Mouse (Mus musculus) retina, postnatal 1 day (tissue): Measurements from ENCODE around the gene Atp11b.

Experiments used
- DNase-seq: peaks from one replicate; pipeline ENCODE4 v3.0.0-alpha.2; 2012

Gene Atp11b

DNA sequence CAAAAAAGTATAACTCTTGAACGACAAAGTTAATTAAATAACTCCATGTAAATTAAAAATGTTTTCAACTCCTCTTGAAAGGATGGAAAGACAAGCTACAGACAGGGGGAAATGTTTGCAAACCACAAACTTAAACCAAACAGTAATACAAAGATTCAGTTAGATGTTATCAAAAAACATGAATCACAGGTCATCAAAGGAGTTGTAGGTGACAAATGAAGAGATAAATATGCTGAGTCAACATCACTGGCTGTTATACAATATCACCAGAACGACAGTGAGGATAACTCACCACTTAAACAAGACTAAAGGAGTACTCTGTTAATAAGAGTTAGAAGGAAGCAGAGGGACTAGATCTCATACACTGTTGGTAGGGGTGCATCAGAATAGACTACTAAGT lies 48.1 kb downstream of the Atp11b start:
- no peak for DNase-seq

DNA sequence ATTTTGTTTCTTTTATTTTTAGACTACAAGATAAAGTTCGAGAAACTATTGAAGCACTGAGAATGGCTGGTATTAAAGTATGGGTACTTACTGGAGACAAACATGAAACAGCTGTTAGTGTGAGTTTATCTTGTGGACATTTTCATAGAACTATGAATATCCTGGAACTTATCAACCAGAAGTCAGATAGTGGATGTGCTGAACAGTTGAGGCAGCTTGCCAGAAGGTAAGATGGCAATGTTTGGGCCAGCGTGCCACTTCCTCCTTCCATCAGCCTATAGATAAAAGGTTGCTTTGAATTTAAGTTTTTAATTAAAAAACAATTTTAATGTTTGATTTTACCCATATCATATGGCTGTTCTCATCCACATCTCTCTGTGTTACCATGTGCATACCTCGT lies 66.0 kb downstream of the Atp11b start:
- no peak for DNase-seq

DNA sequence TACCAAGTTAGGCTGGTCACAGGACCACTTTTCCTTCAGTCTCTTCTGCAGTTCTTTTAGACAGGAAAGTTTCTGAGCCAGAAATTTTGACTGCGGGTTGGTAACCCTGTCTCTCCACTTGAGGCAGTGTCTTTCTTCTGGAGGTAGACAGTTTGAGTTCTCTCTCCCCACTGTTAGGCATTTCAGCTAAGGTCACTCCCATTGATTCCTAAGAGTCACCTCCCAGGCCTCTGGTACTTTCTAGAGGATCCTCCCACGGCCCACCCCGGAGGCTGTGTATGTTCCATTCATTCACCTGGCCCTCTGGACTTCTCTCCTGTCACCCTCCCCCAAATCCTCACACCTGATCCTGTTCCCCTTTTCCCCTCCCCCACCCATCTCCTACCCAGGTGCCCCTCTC lies 68.1 kb downstream of the Atp11b start:
- DNase-seq = no peak

DNA sequence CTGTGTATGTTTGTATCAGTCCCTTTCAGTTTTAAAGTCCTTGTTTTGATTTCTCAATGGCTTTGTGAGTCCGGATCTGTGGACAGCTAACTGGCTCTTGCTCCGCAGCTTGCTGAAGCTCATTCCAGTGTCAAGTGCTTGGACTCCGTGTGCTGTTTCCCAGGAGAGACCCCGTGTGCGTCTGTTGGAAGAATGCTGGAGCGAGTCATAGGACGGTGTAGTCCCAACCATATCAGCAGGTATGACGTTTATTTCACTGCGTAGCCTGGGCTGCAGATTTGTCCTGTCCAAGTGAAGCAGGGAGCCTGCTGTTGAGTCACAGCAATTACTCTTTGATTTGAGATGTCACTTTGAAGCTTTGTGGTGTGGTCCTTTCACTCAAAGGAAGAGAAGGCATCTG lies 95.4 kb downstream of the Atp11b start:
- DNase-seq = no peak

- DNase-seq = no peak
Observed at GRCm38 (mm10) chr3:35883267-35883666, 129.4 kb downstream of the Atp11b start.

DNA sequence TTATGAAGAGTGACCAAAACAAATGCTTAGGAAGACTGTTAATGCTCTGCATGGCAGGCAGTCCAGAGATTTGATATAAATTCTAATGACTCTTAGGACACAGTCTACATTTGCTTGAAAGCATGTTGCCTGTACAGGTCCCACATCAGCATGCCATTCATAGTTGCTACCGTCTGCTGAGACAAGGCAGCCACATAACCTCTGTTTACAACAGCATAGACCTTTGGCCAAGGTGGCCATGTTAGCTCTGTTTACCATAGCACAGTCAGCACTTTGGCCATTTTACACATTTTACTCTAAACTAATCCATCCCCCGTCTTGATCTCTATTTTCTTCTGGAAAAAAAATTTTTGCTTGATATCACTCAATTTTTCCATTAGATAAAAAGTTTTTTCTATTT lies 135.6 kb downstream of the Atp11b start:
- no peak for DNase-seq

- DNase-seq = no peak
Observed at GRCm38 (mm10) chr3:35891123-35891522, 137.2 kb downstream of the Atp11b start.

DNA sequence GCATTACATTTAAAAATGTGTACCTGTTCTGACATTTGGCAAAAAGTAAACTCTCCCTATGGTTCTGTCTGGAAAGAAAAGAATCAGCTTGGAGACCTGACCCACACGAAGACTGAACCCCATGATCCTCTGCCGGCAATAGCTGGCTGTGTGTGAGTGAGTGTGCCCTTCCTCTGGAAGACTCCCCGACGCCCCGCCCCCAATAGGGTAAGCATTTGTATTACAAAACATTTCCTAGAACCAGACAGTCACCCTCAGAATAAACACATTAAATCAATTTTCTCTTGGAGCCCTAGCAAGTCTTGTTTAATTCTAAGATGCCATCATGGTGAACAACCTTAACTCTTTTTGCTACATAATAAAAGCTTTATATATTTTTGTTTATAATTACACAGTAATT lies 139.2 kb downstream of the Atp11b start:
- DNase-seq = no peak

GRCm38 (mm10) chr3:35897900-35898299 lies 144.0 kb downstream of the Atp11b start:
- DNase-seq = no peak

- DNase-seq = no peak
Observed at GRCm38 (mm10) chr3:35899109-35899508, 145.2 kb downstream of the Atp11b start.

DNA sequence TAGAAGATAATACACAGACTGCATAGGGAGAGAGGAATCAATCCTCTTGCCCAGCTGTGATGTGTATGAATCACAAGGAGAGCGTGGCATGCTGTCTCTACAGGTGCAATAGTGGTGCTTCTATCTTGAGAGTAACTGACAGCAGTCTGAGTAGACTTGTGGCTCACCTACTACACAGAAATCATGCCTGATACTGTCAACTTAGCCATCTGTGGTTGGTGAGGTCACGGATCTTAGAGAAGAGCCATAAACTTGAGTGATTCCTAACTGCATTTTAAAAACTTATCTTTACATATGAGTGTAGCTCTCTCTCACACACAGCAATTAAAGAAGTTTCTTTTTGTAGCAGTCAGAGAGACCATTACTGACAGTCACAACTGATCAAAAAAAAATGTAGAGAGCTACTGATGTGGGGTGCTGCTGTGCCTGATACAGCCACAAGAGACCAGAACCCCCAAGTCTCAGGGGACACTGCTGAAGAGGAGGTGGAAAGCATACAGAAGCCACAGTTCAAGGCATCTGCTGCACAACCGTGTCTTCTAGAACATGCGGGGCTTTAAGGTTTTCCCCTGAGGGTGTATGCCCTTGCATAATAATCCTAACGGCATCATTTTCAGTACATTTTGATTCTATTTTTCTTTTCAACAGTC lies 146.8 kb downstream of the Atp11b start:
- no peak for DNase-seq
